In genomic region chr17:45763188-45763587, GRCm38 (mm10) we compare ENCODE assay signal across 28 mouse cellular contexts. TPM values are rescaled to one million over a fixed set of nuclear protein-coding genes. Genes with fewer than 3 reads are reported as not detected.
DNase-seq lines count a peak whose midpoint lies in the region; ATAC-seq lines count a peak whose summit lies in the region.
"Had no signal": no experiment of that assay in that cellular context is flagged by ENCODE, and none has a peak within 500 bp of the region (broad histone marks: within the 10 kb centered on the region; RNA-seq: fewer than 3 reads in every experiment).

No protein-coding gene starts in this region.

- intact Hi-C loops in left cerebral cortex, postnatal 4 days (cut with DNase I): no loop called here

- peak overlapping the region; percentile 76 for H3K27ac ChIP-seq in stomach, embryonic 15.5 days
- no peak overlapping the region for H3K27ac ChIP-seq in hindbrain, embryonic 13.5 days
- H3K27ac ChIP-seq: embryonic facial prominence, embryonic 15.5 days; forebrain, embryonic 10.5 days; forebrain, embryonic 15.5 days; heart, embryonic 15.5 days; hindbrain, embryonic 15.5 days had no signal

- no peaks in the 10 kb centered on the region for H3K9me3 ChIP-seq in stomach, embryonic 15.5 days
- H3K9me3 ChIP-seq in hindbrain, embryonic 13.5 days: no peaks in the 10 kb centered on the region
- H3K9me3 ChIP-seq: embryonic facial prominence, embryonic 15.5 days; forebrain, embryonic 10.5 days; forebrain, embryonic 15.5 days; G1E; heart, embryonic 15.5 days; hindbrain, embryonic 15.5 days had no signal

- H3K36me3 ChIP-seq in stomach, embryonic 15.5 days: no peaks in the 10 kb centered on the region
- H3K36me3 ChIP-seq in hindbrain, embryonic 13.5 days: no peaks in the 10 kb centered on the region
- H3K36me3 ChIP-seq: embryonic facial prominence, embryonic 15.5 days; forebrain, embryonic 10.5 days; forebrain, embryonic 15.5 days; G1E; heart, embryonic 15.5 days; hindbrain, embryonic 15.5 days had no signal

- peaks cover 39% of the 10 kb centered on the region for H3K4me1 ChIP-seq in stomach, embryonic 15.5 days
- peaks cover 33% of the 10 kb centered on the region for H3K4me1 ChIP-seq in hindbrain, embryonic 13.5 days (replicated peaks)

- no peak overlapping the region for H3K4me3 ChIP-seq in stomach, embryonic 15.5 days (replicated peaks)
- no peak overlapping the region for H3K4me3 ChIP-seq in hindbrain, embryonic 13.5 days
- H3K4me3 ChIP-seq: embryonic facial prominence, embryonic 15.5 days; erythroblast, embryonic 14.5 days; forebrain, embryonic 10.5 days; forebrain, embryonic 15.5 days; heart, embryonic 15.5 days; hindbrain, embryonic 15.5 days had no signal

- H3K9ac ChIP-seq in stomach, embryonic 15.5 days: no peak overlapping the region
- no peak overlapping the region for H3K9ac ChIP-seq in hindbrain, embryonic 13.5 days
- H3K9ac ChIP-seq: embryonic facial prominence, embryonic 15.5 days; forebrain, embryonic 15.5 days; heart, embryonic 15.5 days; hindbrain, embryonic 15.5 days had no signal

- H3K27me3 ChIP-seq in stomach, embryonic 15.5 days (replicated peaks): no peaks in the 10 kb centered on the region
- 0 out of 2 replicates have a peak, but pooled peaks cover 2% of the 10 kb centered on the region for H3K27me3 ChIP-seq in hindbrain, embryonic 13.5 days
- H3K27me3 ChIP-seq: embryonic facial prominence, embryonic 15.5 days; forebrain, embryonic 15.5 days; heart, embryonic 15.5 days; hindbrain, embryonic 15.5 days had no signal

- 62% methylated on average over 8 of the region's 8 CpGs for WGBS in stomach, embryonic 15.5 days
- 80% methylated on average over 8 of the region's 8 CpGs for WGBS in hindbrain, embryonic 13.5 days

- peak; percentile 21 for DNase-seq in left cerebral cortex, postnatal 4 days
- no peak for DNase-seq in left cerebral cortex, adult 18-20 months (ENCODE audit: low spot score in 2 of 2)
- peak; percentile 29 for DNase-seq in ES-CJ7 (ENCODE audit: low read depth, low spot score)
- peak; percentile 35 for DNase-seq in ZHBTc4 (ENCODE audit: low read depth, low spot score)
- no peak for DNase-seq in adipocyte (ENCODE audit: low spot score)
- DNase-seq: adrenal gland, postnatal 10 days; cerebellum, adult 11 months; cerebellum, adult 8-10 months; cerebellum, postnatal 14 days; embryo, embryonic 11 days; heart, adult 18-20 months; heart, postnatal 14 days had no signal

- H3K4me2 ChIP-seq in stomach, embryonic 15.5 days: no peak overlapping the region
- H3K4me2 ChIP-seq in hindbrain, embryonic 13.5 days: no peak overlapping the region
- H3K4me2 ChIP-seq: embryonic facial prominence, embryonic 15.5 days; forebrain, embryonic 15.5 days; heart, embryonic 11.5 days; heart, embryonic 15.5 days; hindbrain, embryonic 15.5 days had no signal

- no peak for ATAC-seq in stomach, embryonic 15.5 days (ENCODE audit: insufficient read depth, low FRiP score, low read depth)
- no peak for ATAC-seq in monocyte, adult 5-6 weeks (replicated peaks; ENCODE audit: insufficient number of reproducible peaks, low FRiP score, low TSS enrichment, poor library complexity, severe bottlenecking)
- no peak for ATAC-seq in hindbrain, embryonic 13.5 days (ENCODE audit: low FRiP score)
- ATAC-seq: forebrain, embryonic 15.5 days had no signal

RNA-seq across cellular contexts. Expression of gene 1600014C23Rik, which starts 29.5 kb away (rescaled TPM):
- total RNA-seq in left cerebral cortex, postnatal 4 days (2021): not detected
- not detected for total RNA-seq in left cerebral cortex, adult 18-20 months (2021)
- not detected in 2 replicates for polyA plus RNA-seq in stomach, embryonic 15.5 days (2015; fragmentation: Nextera tagmentation; extraction: Ambion mirVana)
- not detected in 3 replicates for total RNA-seq in monocyte, adult 5-6 weeks (2017)
- not detected in 2 replicates for polyA plus RNA-seq in hindbrain, embryonic 13.5 days (2015; fragmentation: Nextera tagmentation; extraction: Ambion mirVana)
- total RNA-seq: adrenal gland, postnatal 10 days; adrenal gland, postnatal 4 days; common myeloid progenitor, adult 5-6 weeks; gastrocnemius, postnatal 4 days; hematopoietic stem cell, adult 5-6 weeks had no signal
- polyA plus RNA-seq: embryonic facial prominence, embryonic 11.5 days; embryonic facial prominence, embryonic 15.5 days; erythroblast, embryonic 14.5 days; forebrain, embryonic 10.5 days; forebrain, embryonic 15.5 days had no signal

Comparison
In these comparisons a context has a peak if more than half of its experiments do, and no peak if none do; other contexts are left out.
1. DNase-seq: peak in left cerebral cortex, postnatal 4 days (single experiment), ES-CJ7 (single experiment) and ZHBTc4 (single experiment); none in left cerebral cortex, adult 18-20 months (0 of 2) and adipocyte (single experiment).